Mouse (Mus musculus) CH12.LX (cell line): ENCODE data around the gene Tespa1. TPM values are rescaled to one million over a fixed set of nuclear protein-coding genes. Genes with fewer than 3 reads are reported as not detected.
A peak's percentile ranks its signal among the peaks of the same experiment; 100 is the strongest.

ENCODE experiments used
- DNase-seq: peaks from one replicate; pipeline ENCODE4 v3.0.0-alpha.2; 2013; ENCODE audit errors: extremely low read depth
- H3K27ac ChIP-seq: 2 replicates; pipeline ENCODE4 v1.5.1; 2012; ENCODE audit warnings: low read depth, mild to moderate bottlenecking, control low read depth, moderate library complexity; ENCODE audit not compliant: insufficient read depth
- H3K27me3 ChIP-seq: replicated peaks from 2 replicates; pipeline ENCODE3; 2012; ENCODE audit warnings: inconsistent platforms
- H3K36me3 ChIP-seq, 2 experiments: replicated peaks in 1 of 2; 2 replicates each; pipeline versions ENCODE3 to v1.6.1; 2012; ENCODE audit warnings: inconsistent platforms in 1 of 2, low read length in 1 of 2, mild to moderate bottlenecking in 1 of 2, mixed read lengths in 1 of 2, moderate library complexity in 1 of 2; ENCODE audit not compliant: control insufficient read depth in 1 of 2, insufficient read depth in 1 of 2
- H3K4me1 ChIP-seq, 2 experiments: 2 replicates each; pipeline ENCODE4 v1.6.1; 2012; ENCODE audit warnings: inconsistent platforms in 1 of 2, moderate library complexity in 1 of 2; ENCODE audit not compliant: insufficient read depth in 2 of 2, control insufficient read depth in 1 of 2
- H3K4me2 ChIP-seq: 2 replicates; pipeline ENCODE4 v1.6.1; 2012; ENCODE audit warnings: low read depth, mild to moderate bottlenecking, control low read depth; ENCODE audit not compliant: poor library complexity, insufficient read depth, severe bottlenecking
- H3K4me3 ChIP-seq, 3 experiments: fragments of 150-350 bp in 1 of 3; sonication (generic) in 1 of 3; replicated peaks in 1 of 3; 2 replicates each; pipeline versions ENCODE3 to v1.5.1; 2011 to 2012; ENCODE audit warnings: low read depth in 2 of 3, low read length in 2 of 3, mild to moderate bottlenecking in 2 of 3, moderate library complexity in 2 of 3, control low read depth in 1 of 3, improper control_type of control experiment in 1 of 3, inconsistent platforms in 1 of 3, mixed read lengths in 1 of 3; ENCODE audit not compliant: poor library complexity in 1 of 3
- H3K79me2 ChIP-seq: replicated peaks from 2 replicates; pipeline ENCODE4 v1.6.1; 2012; ENCODE audit warnings: mild to moderate bottlenecking, moderate library complexity; ENCODE audit not compliant: control insufficient read depth, poor library complexity, insufficient read depth, severe bottlenecking; ENCODE audit errors: extremely low read depth
- H3K9ac ChIP-seq: 2 replicates; pipeline ENCODE4 v1.6.1; 2012; ENCODE audit warnings: low read depth, mild to moderate bottlenecking, control low read depth, moderate library complexity; ENCODE audit not compliant: insufficient read depth
- H3K9me3 ChIP-seq: replicated peaks from 2 replicates; pipeline ENCODE3; 2012; ENCODE audit warnings: low read length, inconsistent platforms, mixed read lengths
- BHLHE40 ChIP-seq: IDR thresholded peaks from 2 replicates; pipeline ENCODE4 v1.6.1; 2011; ENCODE audit warnings: mild to moderate bottlenecking, low read depth, low read length, improper control_type of control experiment
- E2F4 ChIP-seq: IDR thresholded peaks from 2 replicates; pipeline ENCODE4 v1.6.1; 2011; ENCODE audit warnings: low read depth, low read length, improper control_type of control experiment; ENCODE audit not compliant: insufficient replicate concordance
- ELF1 ChIP-seq: IDR thresholded peaks from 2 replicates; pipeline ENCODE4 v1.6.1; 2014; ENCODE audit warnings: low read depth, mild to moderate bottlenecking, inconsistent platforms, low read length, improper control_type of control experiment
- EP300 ChIP-seq: IDR thresholded peaks from 2 replicates; pipeline ENCODE4 v1.6.1; 2011; ENCODE audit warnings: low read length, improper control_type of control experiment
- ETS1 ChIP-seq: conservative IDR thresholded peaks from 2 replicates; pipeline ENCODE4 v1.6.1; 2012; ENCODE audit warnings: low read depth, mild to moderate bottlenecking, inconsistent platforms, low read length, improper control_type of control experiment, moderate library complexity
- GABPA ChIP-seq: IDR thresholded peaks from 2 replicates; pipeline ENCODE4 v1.6.1; 2012; ENCODE audit warnings: low read depth, low read length, improper control_type of control experiment, inconsistent platforms; ENCODE audit not compliant: insufficient replicate concordance
- HCFC1 ChIP-seq: IDR thresholded peaks from 2 replicates; pipeline ENCODE4 v1.6.1; 2012; ENCODE audit warnings: low read depth, mild to moderate bottlenecking, inconsistent platforms, low read length, improper control_type of control experiment
- IRF4 ChIP-seq: IDR thresholded peaks from 2 replicates; pipeline ENCODE4 v1.6.1; 2014; ENCODE audit warnings: low read depth, mild to moderate bottlenecking, inconsistent platforms, low read length, improper control_type of control experiment
- JUND ChIP-seq: conservative IDR thresholded peaks from 2 replicates; pipeline ENCODE4 v1.6.1; 2011; ENCODE audit warnings: low read depth, low read length, improper control_type of control experiment
- MAFK ChIP-seq: IDR thresholded peaks from 2 replicates; pipeline ENCODE4 v1.6.1; 2011; ENCODE audit warnings: low read length, improper control_type of control experiment; ENCODE audit not compliant: insufficient replicate concordance
- MAX ChIP-seq: IDR thresholded peaks from 2 replicates; pipeline ENCODE4 v1.6.1; 2011; ENCODE audit warnings: low read length, improper control_type of control experiment
- MAZ ChIP-seq: IDR thresholded peaks from 2 replicates; pipeline ENCODE4 v1.6.1; 2012; ENCODE audit warnings: low read depth, mild to moderate bottlenecking, inconsistent platforms, low read length, improper control_type of control experiment, moderate library complexity
- MEF2A ChIP-seq: IDR thresholded peaks from 2 replicates; pipeline ENCODE4 v1.6.1; 2014; ENCODE audit warnings: low read depth, mild to moderate bottlenecking, inconsistent platforms, low read length, improper control_type of control experiment, borderline replicate concordance
- MYC ChIP-seq: IDR thresholded peaks from 2 replicates; pipeline ENCODE4 v1.6.1; 2011; ENCODE audit warnings: low read depth, mild to moderate bottlenecking, improper control_type of control experiment, low read length
- NELFE ChIP-seq: IDR thresholded peaks from 2 replicates; pipeline ENCODE4 v1.6.1; 2011; ENCODE audit warnings: low read depth, low read length, improper control_type of control experiment
- NRF1 ChIP-seq: IDR thresholded peaks from 2 replicates; pipeline ENCODE4 v1.6.1; 2014; ENCODE audit warnings: low read depth, mild to moderate bottlenecking, inconsistent platforms, low read length, improper control_type of control experiment, moderate library complexity
- POLR2AphosphoS2 ChIP-seq: IDR thresholded peaks from 2 replicates; pipeline ENCODE4 v1.6.1; 2011; ENCODE audit warnings: low read depth, low read length, improper control_type of control experiment
- SIN3A ChIP-seq: IDR thresholded peaks from 2 replicates; pipeline ENCODE4 v1.6.1; 2012; ENCODE audit warnings: low read length, improper control_type of control experiment, inconsistent platforms
- ZKSCAN1 ChIP-seq: IDR thresholded peaks from 2 replicates; pipeline ENCODE4 v1.6.1; 2012; ENCODE audit warnings: low read depth, inconsistent platforms, low read length, improper control_type of control experiment, borderline replicate concordance
- ZMIZ1 ChIP-seq: IDR thresholded peaks from 2 replicates; pipeline ENCODE4 v1.6.1; 2012; ENCODE audit warnings: low read depth, mild to moderate bottlenecking, inconsistent platforms, low read length, improper control_type of control experiment
- ZNF384 ChIP-seq: IDR thresholded peaks from 2 replicates; pipeline ENCODE4 v1.6.1; 2012; ENCODE audit warnings: low read depth, low read length, improper control_type of control experiment, inconsistent platforms
- dilution Hi-C: fragments of 300-500 bp; cut with MboI; formaldehyde crosslinking; loops from 2 replicates; pipeline ENCODE4 v1.14.3; 2020; ENCODE audit warnings: low sequenced_read_pairs; ENCODE audit not compliant: extremely low pct_unique_long_range_greater_than_20kb, extremely low pct_ligation_motif_present
- in situ Hi-C: fragments of 300-500 bp; cut with MboI; formaldehyde crosslinking; loops from 3 replicates; pipeline ENCODE4 v1.14.3; 2019; ENCODE audit warnings: low sequenced_read_pairs, low pct_ligation_motif_present, low pct_unique_long_range_greater_than_20kb, mixed read lengths
- polyA plus RNA-seq: library from polyadenylated mRNA; unstranded; fragments of >175 nt; gene quantifications from 2 replicates; pipeline ENCODE4 v1.2.1, GENCODE M21; 2012; ENCODE audit warnings: low read depth; ENCODE audit not compliant: insufficient read length
- total RNA-seq, 2 experiments: library from RNA; depleted of rRNA; stranded (reverse); fragments of 300-350 nt in 1 of 2; fragments of >200 nt in 1 of 2; gene quantifications; 2 replicates each; pipeline ENCODE4 v1.2.3; 2012 to 2014

Gene Tespa1
- total and polyA plus RNA-seq, 3 experiments = 26.0 to 55.1 (median 48.5) TPM

GRCm38 (mm10) chr10:130315846-130316245 is 6.8 kb upstream of the Tespa1 start:
- Histone ChIP-seq H3K9me3 (no peaks in the 10 kb centered on the region), H3K27me3 (no peaks in the 10 kb centered on the region), H3K27ac (no peak overlapping the region), H3K9ac (no peak overlapping the region), H3K36me3 (no peaks in the 10 kb centered on the region), H3K4me2 (no peak overlapping the region), H3K4me3 (no peak overlapping the region), H3K4me1 (peaks cover 4 to 62% of the 10 kb centered on the region in 2 experiments; a peak in 2 of 4 replicates), H3K79me2 (no peaks in the 10 kb centered on the region)
- in situ Hi-C loops (no loop called here), dilution Hi-C loops (no loop called here)
- no peak for DNase-seq
- no peak for TF ChIP-seq MAFK
- no peak for TF ChIP-seq POLR2AphosphoS2
- no peak for TF ChIP-seq MAX
- no peak for TF ChIP-seq MYC
- no peak for TF ChIP-seq ZMIZ1
- TF ChIP-seq NELFE = no peak
- no peak for TF ChIP-seq EP300
- TF ChIP-seq NRF1 = no peak
- TF ChIP-seq MEF2A = no peak
- TF ChIP-seq ZNF384 = no peak
- no peak for TF ChIP-seq MAZ
- TF ChIP-seq GABPA = no peak
- TF ChIP-seq ELF1 = no peak
- TF ChIP-seq JUND = no peak
- TF ChIP-seq SIN3A = no peak
- no peak for TF ChIP-seq HCFC1
- no peak for TF ChIP-seq BHLHE40
- TF ChIP-seq IRF4 = no peak
- TF ChIP-seq E2F4 = no peak
- no peak for TF ChIP-seq ETS1

- H3K9me3 ChIP-seq = no peaks in the 10 kb centered on the region
- in situ Hi-C loops (no loop called here), dilution Hi-C loops (no loop called here)
- H3K9ac ChIP-seq = no peak overlapping the region
- H3K36me3 ChIP-seq = no peaks in the 10 kb centered on the region
- no peak overlapping the region for H3K27ac ChIP-seq
- H3K79me2 ChIP-seq = peaks cover 3% of the 10 kb centered on the region
- H3K4me3 ChIP-seq = no peak overlapping the region
- no peak overlapping the region for H3K4me2 ChIP-seq
- TF ChIP-seq ZKSCAN1 (no peak), ZNF384 (peak; percentile 57), E2F4 (0 out of 2 replicates have a peak, but pooled peaks have one; percentile 36), IRF4 (peak; percentile 78), EP300 (peak; percentile 89)
- H3K27me3 ChIP-seq = no peaks in the 10 kb centered on the region
- peak; percentile 62 for DNase-seq
- peaks cover 4 to 51% of the 10 kb centered on the region in 2 experiments; a peak in 2 of 4 replicates for H3K4me1 ChIP-seq
Measured at GRCm38 (mm10) chr10:130318720-130319119, 4.0 kb upstream of the Tespa1 start.
